Comparison of ENCODE assay signal across 9 mouse cellular contexts in the genomic region with DNA sequence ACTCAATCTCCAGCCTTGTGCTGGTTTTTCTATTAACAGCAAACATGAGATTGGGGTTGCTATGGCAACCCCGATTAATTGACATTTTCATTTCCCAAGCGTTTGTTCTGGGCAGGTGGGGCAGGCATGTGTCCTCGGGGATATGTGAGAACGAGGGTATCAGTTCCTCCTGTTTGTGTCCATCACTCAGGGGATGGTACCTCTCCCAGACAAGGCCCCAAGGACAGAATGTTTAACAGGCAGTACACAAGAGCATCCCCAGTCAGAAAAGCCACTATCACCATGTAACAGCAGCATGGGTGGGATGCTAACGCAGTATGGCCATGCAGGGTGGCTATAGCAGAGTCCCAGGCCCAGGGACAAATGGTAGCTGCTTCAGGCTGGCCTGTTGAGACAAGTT. TPM values are rescaled to one million over a fixed set of nuclear protein-coding genes. Genes with fewer than 3 reads are reported as not detected.
A peak's percentile ranks its signal among the peaks of the same experiment; 100 is the strongest.
DNase-seq lines count a peak whose midpoint lies in the region; ATAC-seq lines count a peak whose summit lies in the region.
"Had no signal": no experiment of that assay in that cellular context is flagged by ENCODE, and none has a peak within 500 bp of the region (broad histone marks: within the 10 kb centered on the region; RNA-seq: fewer than 3 reads in every experiment).

No protein-coding gene starts in this region.

- H3K4me1 ChIP-seq in hindbrain, embryonic 14.5 days (replicated peaks; ENCODE audit: control insufficient read depth, insufficient read depth, low read length), result peaks cover 17% of the 10 kb centered on the region
- H3K4me1 ChIP-seq in midbrain, embryonic 10.5 days, result peaks cover 22% of the 10 kb centered on the region
- no peaks in the 10 kb centered on the region for H3K4me1 ChIP-seq in liver, embryonic 12.5 days
- H3K4me1 ChIP-seq: lung, embryonic 15.5 days had no signal

- peak; percentile 46 for ATAC-seq in hindbrain, embryonic 14.5 days (ENCODE audit: low FRiP score)
- no peak for ATAC-seq in liver, embryonic 12.5 days

- peak overlapping the region; percentile 50; the same call in 1 of the 2 replicates for H3K9ac ChIP-seq in hindbrain, embryonic 14.5 days
- no peak overlapping the region for H3K9ac ChIP-seq in liver, embryonic 12.5 days
- H3K9ac ChIP-seq: lung, embryonic 15.5 days had no signal

- no peaks in the 10 kb centered on the region for H3K36me3 ChIP-seq in hindbrain, embryonic 14.5 days (replicated peaks; ENCODE audit: control insufficient read depth, insufficient read depth)
- no peaks in the 10 kb centered on the region for H3K36me3 ChIP-seq in midbrain, embryonic 10.5 days
- no peaks in the 10 kb centered on the region for H3K36me3 ChIP-seq in liver, embryonic 12.5 days
- H3K36me3 ChIP-seq: lung, embryonic 15.5 days had no signal

- no peaks in the 10 kb centered on the region for H3K27me3 ChIP-seq in hindbrain, embryonic 14.5 days (ENCODE audit: control insufficient read depth, insufficient read depth, low read length)
- H3K27me3 ChIP-seq in midbrain, embryonic 10.5 days (ENCODE audit: low read depth, poor library complexity, severe bottlenecking), result no peaks in the 10 kb centered on the region
- no peaks in the 10 kb centered on the region for H3K27me3 ChIP-seq in liver, embryonic 12.5 days (replicated peaks)
- H3K27me3 ChIP-seq: lung, embryonic 15.5 days had no signal

- peak overlapping the region; percentile 31 for H3K4me2 ChIP-seq in hindbrain, embryonic 14.5 days (replicated peaks)
- H3K4me2 ChIP-seq in liver, embryonic 12.5 days, result no peak overlapping the region
- H3K4me2 ChIP-seq: lung, embryonic 15.5 days had no signal

- H3K9me3 ChIP-seq in hindbrain, embryonic 14.5 days (ENCODE audit: control insufficient read depth, low read length), result no peaks in the 10 kb centered on the region
- H3K9me3 ChIP-seq in midbrain, embryonic 10.5 days (replicated peaks), result no peaks in the 10 kb centered on the region
- H3K9me3 ChIP-seq in liver, embryonic 12.5 days (replicated peaks), result no peaks in the 10 kb centered on the region
- H3K9me3 ChIP-seq: lung, embryonic 15.5 days had no signal

- DNase-seq in right cerebral cortex, postnatal 10 days (ENCODE audit: low spot score in 2 of 2), result peak; percentile 36 to 58
- no peak for DNase-seq in right cerebral cortex, postnatal 36 days (ENCODE audit: low spot score in 2 of 2)
- peak; percentile 73 for DNase-seq in hindbrain, embryonic 14.5 days (ENCODE audit: low spot score)
- DNase-seq in midbrain, embryonic 10.5 days (ENCODE audit: low spot score), result no peak
- no peak for DNase-seq in adrenal gland, adult (ENCODE audit: inconsistent age in 2 of 2, low spot score in 1 of 2)
- DNase-seq in lung, postnatal 25 days (ENCODE audit: low spot score), result no peak
- DNase-seq in retina, embryonic 14.5 days (ENCODE audit: low spot score), result no peak

- H3K4me3 ChIP-seq in hindbrain, embryonic 14.5 days (replicated peaks; ENCODE audit: low read length), result no peak overlapping the region
- H3K4me3 ChIP-seq in midbrain, embryonic 10.5 days, result no peak overlapping the region
- no peak overlapping the region for H3K4me3 ChIP-seq in liver, embryonic 12.5 days
- H3K4me3 ChIP-seq: lung, embryonic 15.5 days had no signal

- peak overlapping the region; percentile 94 for H3K27ac ChIP-seq in hindbrain, embryonic 14.5 days
- peak overlapping the region; percentile 65; the same call in 1 of the 2 replicates for H3K27ac ChIP-seq in midbrain, embryonic 10.5 days (replicated peaks)
- no peak overlapping the region for H3K27ac ChIP-seq in liver, embryonic 12.5 days
- H3K27ac ChIP-seq: lung, embryonic 15.5 days had no signal

- 27% methylated on average over 5 of the region's 5 CpGs for WGBS in hindbrain, embryonic 14.5 days
- WGBS in midbrain, embryonic 10.5 days, result 75% methylated on average over 5 of the region's 5 CpGs
- WGBS in liver, embryonic 12.5 days (ENCODE audit: insufficient replicate concordance), result 67% methylated on average over 5 of the region's 5 CpGs

RNA-seq across cellular contexts. Expression of gene Kifc3, which starts 27.3 kb away (rescaled TPM):
- 22.0 and 24.2 TPM in 2 replicates for polyA plus RNA-seq in hindbrain, embryonic 14.5 days (2014; fragmentation: Nextera tagmentation; extraction: Ambion mirVana)
- polyA plus RNA-seq in midbrain, embryonic 10.5 days (2016; fragmentation: Nextera tagmentation; extraction: Ambion mirVana), result 4.1 and 5.2 TPM in 2 replicates
- 6.2 and 8.8 TPM in 2 replicates for polyA plus RNA-seq in liver, embryonic 12.5 days (2016; fragmentation: Nextera tagmentation; extraction: Ambion mirVana)

Comparison
In these comparisons a context has a peak if more than half of its experiments do, and no peak if none do; other contexts are left out.
1. DNase-seq: peak in right cerebral cortex, postnatal 10 days (2 of 2) and hindbrain, embryonic 14.5 days (single experiment); none in right cerebral cortex, postnatal 36 days (0 of 2), midbrain, embryonic 10.5 days (single experiment), adrenal gland, adult (0 of 2), lung, postnatal 25 days (single experiment) and retina, embryonic 14.5 days (single experiment).